Mouse (Mus musculus) forebrain, embryonic 16.5 days (tissue): ENCODE data around the gene Dpy30. TPM values are rescaled to one million over a fixed set of nuclear protein-coding genes. Genes with fewer than 3 reads are reported as not detected.
"Not testable (repeated sequence)": the region's sequence is repeated elsewhere in the genome, so short reads cannot be mapped to it uniquely, and the experiment has no call there.

Experiments used
- ATAC-seq: fragments of 200-750 bp; cut with Nextera tagmentation; 2 replicates; pipeline ENCODE4 v1.8.0; 2017; ENCODE audit warnings: mild to moderate bottlenecking, moderate library complexity
- H3K27ac ChIP-seq: fragments of 300-500 bp; sonication (generic); 2 replicates; pipeline ENCODE4 v1.5.1; 2014; ENCODE audit warnings: low read length, control low read depth
- H3K27me3 ChIP-seq: fragments of 300-500 bp; sonication (generic); replicated peaks from 2 replicates; pipeline ENCODE4 v1.6.1; 2014; ENCODE audit warnings: low read length; ENCODE audit not compliant: control insufficient read depth, insufficient read depth
- H3K36me3 ChIP-seq: fragments of 300-500 bp; sonication (generic); 2 replicates; pipeline ENCODE4 v1.6.1; 2014; ENCODE audit not compliant: control insufficient read depth, insufficient read depth
- H3K4me1 ChIP-seq: fragments of 300-500 bp; sonication (generic); replicated peaks from 2 replicates; pipeline ENCODE4 v1.6.1; 2014; ENCODE audit warnings: low read length; ENCODE audit not compliant: control insufficient read depth, insufficient read depth
- H3K4me2 ChIP-seq: fragments of 300-500 bp; sonication (generic); 2 replicates; pipeline ENCODE4 v1.6.1; 2014; ENCODE audit warnings: mild to moderate bottlenecking, low read length, control low read depth
- H3K4me3 ChIP-seq: fragments of 300-500 bp; sonication (generic); replicated peaks from 2 replicates; pipeline ENCODE4 v1.5.1; 2014; ENCODE audit warnings: mild to moderate bottlenecking, low read length, control low read depth
- H3K9ac ChIP-seq: fragments of 300-500 bp; sonication (generic); replicated peaks from 2 replicates; pipeline ENCODE4 v1.6.1; 2014; ENCODE audit warnings: low read depth, low read length, control low read depth
- H3K9me3 ChIP-seq: fragments of 300-500 bp; sonication (generic); 2 replicates; pipeline ENCODE4 v1.6.1; 2016; ENCODE audit warnings: low read length; ENCODE audit not compliant: control insufficient read depth
- WGBS: fragments of 180-500 bp; shearing (Covaris S2); extraction: QIAGEN DNeasy Blood & Tissue Kit; methylation state at CpG from one replicate; pipeline ENCODE4 v1.1.7; 2014; 5-methylcytosine and 5-hydroxymethylcytosine counted together
- polyA plus RNA-seq: library from polyadenylated mRNA; unstranded; fragments of >200 nt; fragmentation: Nextera tagmentation; extraction: Ambion mirVana; gene quantifications from 2 replicates; pipeline ENCODE4 v1.2.1, GENCODE M21; 2015

Dpy30 gene
- polyA plus RNA-seq, 1 experiment from 2014 or later, result 189 TPM

GRCm38 (mm10) chr17:74322400-74323054 lies 1.2 kb downstream of the Dpy30 start:
- no peaks in the 10 kb centered on the region for H3K36me3 ChIP-seq
- H3K27ac ChIP-seq, result no peak overlapping the region
- WGBS, result 49% methylated on average over 5 of the region's 5 CpGs
- H3K4me2 ChIP-seq, result no peak overlapping the region
- no peaks in the 10 kb centered on the region for H3K9me3 ChIP-seq
- H3K4me3 ChIP-seq, result no peak overlapping the region
- ATAC-seq, result no peak
- H3K27me3 ChIP-seq, result no peaks in the 10 kb centered on the region
- no peaks in the 10 kb centered on the region for H3K4me1 ChIP-seq
- H3K9ac ChIP-seq, result no peak overlapping the region

GRCm38 (mm10) chr17:74318721-74319120 lies 5.0 kb downstream of the Dpy30 start:
- no peak for ATAC-seq
- 88% methylated on average over 6 of the region's 6 CpGs for WGBS
- no peak overlapping the region for H3K27ac ChIP-seq
- no peak overlapping the region for H3K4me3 ChIP-seq
- no peaks in the 10 kb centered on the region for H3K27me3 ChIP-seq
- no peak overlapping the region for H3K9ac ChIP-seq
- H3K4me1 ChIP-seq, result peaks cover 15% of the 10 kb centered on the region
- no peaks in the 10 kb centered on the region for H3K36me3 ChIP-seq
- H3K9me3 ChIP-seq, result no peaks in the 10 kb centered on the region
- H3K4me2 ChIP-seq, result no peak overlapping the region

- H3K9me3 ChIP-seq, result no peaks in the 10 kb centered on the region
- H3K27ac ChIP-seq, result peak overlapping the region; percentile 79
- H3K27me3 ChIP-seq, result no peaks in the 10 kb centered on the region
- under 1% methylated on average over 43 of the region's 48 CpGs for WGBS
- no peaks in the 10 kb centered on the region for H3K36me3 ChIP-seq
- peak overlapping the region; percentile 78 for H3K9ac ChIP-seq
- peak; percentile 97 for ATAC-seq
- peak overlapping the region; percentile 87 for H3K4me3 ChIP-seq
- H3K4me2 ChIP-seq, result peak overlapping the region; percentile 88
- H3K4me1 ChIP-seq, result peaks cover 15% of the 10 kb centered on the region
Observed at GRCm38 (mm10) chr17:74316309-74316863, 7.4 kb downstream of the Dpy30 start.

GRCm38 (mm10) chr17:74315445-74316308 lies 8.1 kb downstream of the Dpy30 start:
- under 1% methylated on average over 45 of the region's 45 CpGs for WGBS
- ATAC-seq, result peak; percentile 86

GRCm38 (mm10) chr17:74306021-74306420 lies 17.7 kb downstream of the Dpy30 start:
- H3K4me2 ChIP-seq, result no peak overlapping the region
- no peak overlapping the region for H3K9ac ChIP-seq
- WGBS, result 88% methylated on average over 1 of the region's 1 CpGs
- no peaks in the 10 kb centered on the region for H3K9me3 ChIP-seq
- peaks cover 7% of the 10 kb centered on the region; the same call in 1 of the 2 replicates for H3K36me3 ChIP-seq
- H3K4me1 ChIP-seq, result no peaks in the 10 kb centered on the region
- no peak overlapping the region for H3K4me3 ChIP-seq
- H3K27ac ChIP-seq, result no peak overlapping the region
- no peak for ATAC-seq
- H3K27me3 ChIP-seq, result no peaks in the 10 kb centered on the region

More at GRCm38 (mm10) chr17:74315445-74316308, 8.1 kb downstream of the Dpy30 start:
- H3K27ac ChIP-seq, result peak overlapping the region; percentile 79
- no peaks in the 10 kb centered on the region for H3K27me3 ChIP-seq
- peaks cover 15% of the 10 kb centered on the region for H3K4me1 ChIP-seq
- peak overlapping the region; percentile 87 for H3K4me3 ChIP-seq
- H3K4me2 ChIP-seq, result peak overlapping the region; percentile 60
- peak overlapping the region; percentile 78 for H3K9ac ChIP-seq
- H3K9me3 ChIP-seq, result no peaks in the 10 kb centered on the region
- H3K36me3 ChIP-seq, result no peaks in the 10 kb centered on the region

- H3K27ac ChIP-seq, result no peak overlapping the region
- 93% methylated on average over 4 of the region's 4 CpGs for WGBS
- H3K4me3 ChIP-seq, result no peak overlapping the region
- no peaks in the 10 kb centered on the region for H3K9me3 ChIP-seq
- no peak overlapping the region for H3K9ac ChIP-seq
- H3K27me3 ChIP-seq, result no peaks in the 10 kb centered on the region
- no peak for ATAC-seq
- H3K4me1 ChIP-seq, result no peaks in the 10 kb centered on the region
- peaks cover 10% of the 10 kb centered on the region; the same call in 1 of the 2 replicates for H3K36me3 ChIP-seq
- no peak overlapping the region for H3K4me2 ChIP-seq
Observed at GRCm38 (mm10) chr17:74305616-74306015, 18.1 kb downstream of the Dpy30 start.

- ATAC-seq, result no peak
- Histone ChIP-seq H3K4me2 (no peak overlapping the region), H3K36me3 (peaks cover 15% of the 10 kb centered on the region; the same call in 1 of the 2 replicates), H3K27ac (no peak overlapping the region), H3K9ac (no peak overlapping the region), H3K4me3 (no peak overlapping the region), H3K4me1 (no peaks in the 10 kb centered on the region), H3K27me3 (no peaks in the 10 kb centered on the region), H3K9me3 (no peaks in the 10 kb centered on the region)
- 93% methylated on average over 4 of the region's 4 CpGs for WGBS
Observed at GRCm38 (mm10) chr17:74304060-74304459, 19.7 kb downstream of the Dpy30 start.

GRCm38 (mm10) chr17:74300089-74300488 lies 23.7 kb downstream of the Dpy30 start:
- Histone ChIP-seq H3K27ac (no peak overlapping the region), H3K4me3 (no peak overlapping the region), H3K36me3 (peaks cover 13% of the 10 kb centered on the region; the same call in 1 of the 2 replicates), H3K9ac (no peak overlapping the region), H3K4me1 (peaks cover 4% of the 10 kb centered on the region; the same call in 1 of the 2 replicates), H3K4me2 (no peak overlapping the region), H3K9me3 (no peaks in the 10 kb centered on the region), H3K27me3 (no peaks in the 10 kb centered on the region)
- 88% methylated on average over 5 of the region's 5 CpGs for WGBS
- ATAC-seq, result no peak

- peaks cover 15% of the 10 kb centered on the region for H3K4me1 ChIP-seq
- peaks cover 13% of the 10 kb centered on the region; the same call in 1 of the 2 replicates for H3K36me3 ChIP-seq
- WGBS, result 84% methylated on average over 5 of the region's 5 CpGs
- not testable (repeated sequence) for H3K9ac ChIP-seq, H3K4me3 ChIP-seq, H3K4me2 ChIP-seq, ATAC-seq, H3K9me3 ChIP-seq, H3K27ac ChIP-seq, H3K27me3 ChIP-seq
Observed at GRCm38 (mm10) chr17:74296991-74297390, 26.8 kb downstream of the Dpy30 start.
